Mouse (Mus musculus): ENCODE measurements at regions not wholly inside any gene's neighbourhood (a gene's known extent, or its start where the extent isn't known, plus 50 kb on each side); places are given as distances from the start of the nearest gene placed in this dataset.

DNA sequence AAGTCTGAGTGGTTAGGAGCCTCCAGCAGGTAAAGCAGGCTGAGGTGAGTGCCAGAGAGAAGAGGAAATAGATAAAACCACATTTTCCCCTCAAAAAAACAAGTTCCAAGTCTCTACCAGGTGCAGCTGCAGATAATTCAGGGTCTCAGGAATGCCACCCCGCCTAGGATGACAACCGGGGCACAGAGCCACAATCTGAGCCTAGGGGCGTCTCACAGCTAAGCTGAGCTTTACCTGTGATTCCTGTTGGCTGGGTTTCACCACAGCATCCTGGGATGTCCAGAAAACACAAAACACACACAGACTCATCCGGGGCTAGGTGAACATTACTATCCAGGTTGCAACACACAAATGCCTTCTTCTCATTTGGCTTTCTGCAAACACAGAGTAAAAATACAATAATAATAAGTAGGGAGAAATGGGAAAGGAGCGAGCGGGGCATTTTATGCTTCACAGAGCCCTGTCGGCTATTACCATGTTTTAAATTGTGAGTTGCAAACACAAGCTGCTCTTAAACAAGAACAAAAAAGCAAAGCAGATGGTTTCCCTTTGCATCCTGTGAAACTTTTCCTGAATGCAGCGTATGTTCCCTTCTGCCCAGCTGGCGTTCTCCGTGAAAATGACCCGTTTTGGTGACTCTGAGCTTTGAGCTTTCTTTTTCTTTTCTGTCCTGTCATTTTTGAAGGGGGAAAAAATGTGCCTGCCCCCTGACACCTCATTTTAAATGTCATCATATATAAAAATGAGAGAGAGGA lies 330.3 kb downstream of the Cbln4 start:
- H3K4me3 ChIP-seq = no peak overlapping the region
- intact Hi-C loops (cut with DNase I) = no loop called here
- DNase-seq (ENCODE audit: extremely low spot score in 1 of 2, low spot score in 2 of 2) = peak; percentile 11 to 31
- no peak overlapping the region for H3K27ac ChIP-seq
- TF ChIP-seq CTCF (IDR thresholded peaks at IDR 0.05) = no peak

DNA sequence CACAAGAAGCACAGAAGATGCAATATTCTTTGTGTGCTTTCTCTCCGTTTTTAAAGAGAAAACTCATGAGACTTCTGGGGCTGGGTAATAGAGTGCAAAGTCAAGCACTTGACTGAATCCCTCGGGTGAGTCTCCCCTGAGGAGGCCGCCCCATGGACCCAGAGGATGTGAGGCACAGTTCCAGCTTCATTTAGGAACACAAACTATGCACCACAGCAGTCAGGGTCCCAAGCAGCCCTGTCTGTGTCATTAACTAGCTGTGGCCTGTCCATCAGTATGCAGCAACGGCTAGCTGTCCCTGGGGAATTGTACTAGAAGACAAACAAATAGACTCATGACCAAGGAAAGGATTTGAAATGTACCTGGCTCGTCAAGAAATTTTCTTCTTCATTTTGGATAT lies 349.7 kb downstream of the Cbln4 start:
- no peak for DNase-seq (ENCODE audit: extremely low spot score in 1 of 2, low spot score in 2 of 2)
- intact Hi-C loops (cut with DNase I) = no loop called here
- Histone ChIP-seq H3K4me3 (no peak overlapping the region), H3K27ac (no peak overlapping the region)
- no peak for TF ChIP-seq CTCF (IDR thresholded peaks at IDR 0.05)

DNA sequence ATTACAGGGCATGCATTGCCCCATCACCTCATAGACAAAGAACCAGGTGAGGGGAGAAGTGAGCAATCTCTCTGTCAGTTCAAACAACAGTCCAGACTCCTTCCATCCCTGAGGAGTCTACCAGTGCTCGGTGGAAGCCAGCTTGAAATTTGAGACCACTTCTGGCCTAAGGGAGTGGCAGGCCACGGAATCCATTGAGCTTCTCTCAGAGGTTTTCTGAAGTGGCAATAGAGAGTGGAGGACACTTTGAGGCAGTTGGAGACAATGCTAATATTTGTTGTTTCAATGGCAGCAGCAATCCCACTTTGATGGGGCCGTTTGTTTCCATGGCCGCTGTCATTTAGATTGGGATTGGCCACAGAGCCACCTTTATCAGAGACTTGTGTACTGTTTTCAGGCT lies 352.5 kb downstream of the Cbln4 start:
- TF ChIP-seq CTCF (IDR thresholded peaks at IDR 0.05) = no peak
- intact Hi-C loops (cut with DNase I) = no loop called here
- no peak for DNase-seq (ENCODE audit: extremely low spot score in 1 of 2, low spot score in 2 of 2)
- Histone ChIP-seq H3K27ac (no peak overlapping the region), H3K4me3 (no peak overlapping the region)

DNA sequence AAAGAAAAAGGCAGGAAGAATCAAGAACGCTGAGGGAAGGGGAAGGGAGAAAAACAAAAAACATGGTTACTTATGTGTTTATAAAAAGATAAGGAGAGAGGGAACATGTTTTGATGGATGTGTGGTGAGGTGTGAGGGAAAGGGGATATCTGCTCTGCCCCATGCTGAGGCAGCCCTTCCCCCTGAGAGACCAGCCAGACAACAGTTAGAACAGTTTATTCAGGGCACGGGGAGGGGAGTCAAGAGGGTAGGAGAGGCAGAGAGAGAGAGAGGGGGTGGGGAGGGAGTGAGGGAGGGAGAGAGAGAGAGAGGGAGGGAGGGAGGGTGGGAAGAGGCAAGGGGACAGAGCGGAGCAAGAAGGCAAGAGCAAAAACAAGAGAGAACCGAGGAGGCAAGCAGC lies 354.2 kb downstream of the Cbln4 start:
- no peak overlapping the region for H3K27ac ChIP-seq

DNA sequence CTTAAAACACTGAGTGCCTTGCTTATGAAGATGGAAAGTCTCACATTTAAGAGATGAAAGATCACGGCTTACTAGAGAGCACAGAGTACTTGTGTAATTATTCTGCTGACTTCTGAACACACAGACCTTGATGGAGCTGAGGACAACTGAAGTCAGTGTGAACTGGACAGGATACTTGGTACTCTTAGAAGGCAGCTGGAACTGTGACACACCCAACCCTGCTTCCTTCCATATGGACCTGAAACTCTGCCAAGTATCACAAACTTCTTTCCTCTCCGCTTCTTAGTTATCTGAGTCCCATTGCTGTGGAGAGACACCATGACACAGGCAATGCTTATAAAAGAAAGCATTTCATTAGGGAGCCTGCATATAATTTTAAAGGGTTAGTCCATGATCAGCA lies 365.3 kb downstream of the Cbln4 start:
- intact Hi-C loops (cut with DNase I) = no loop called here
- Histone ChIP-seq H3K27ac (no peak overlapping the region), H3K4me3 (no peak overlapping the region)
- TF ChIP-seq CTCF (IDR thresholded peaks at IDR 0.05) = no peak
- DNase-seq (ENCODE audit: extremely low spot score in 1 of 2, low spot score in 2 of 2) = no peak

More for the DNA sequence above, 354.2 kb downstream of the Cbln4 start:
- intact Hi-C loops (cut with DNase I) = no loop called here
- no peak for TF ChIP-seq CTCF (IDR thresholded peaks at IDR 0.05)
- no peak overlapping the region for H3K4me3 ChIP-seq
- no peak for DNase-seq (ENCODE audit: extremely low spot score in 1 of 2, low spot score in 2 of 2)

DNA sequence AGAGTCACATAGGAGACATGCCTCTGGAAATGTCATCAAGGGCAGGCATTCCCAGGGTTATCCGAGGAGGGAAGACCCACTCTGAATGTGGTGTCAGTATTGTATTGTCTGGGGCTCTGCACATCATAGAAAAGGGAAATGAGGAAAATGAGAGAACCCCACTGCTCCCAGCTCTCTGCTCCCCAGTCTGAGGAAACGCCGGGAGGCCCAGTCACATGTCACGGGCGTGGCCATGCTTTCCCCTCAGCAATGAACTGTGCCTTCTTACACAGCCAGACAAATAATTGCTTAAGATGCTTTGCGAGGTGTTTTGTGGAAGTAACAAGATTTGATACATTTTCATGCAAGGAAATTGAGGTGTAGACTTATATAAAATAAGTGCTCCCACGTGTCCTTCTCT lies 366.1 kb downstream of the Cbln4 start:
- no peak for TF ChIP-seq CTCF (IDR thresholded peaks at IDR 0.05)
- intact Hi-C loops (cut with DNase I) = no loop called here

DNA sequence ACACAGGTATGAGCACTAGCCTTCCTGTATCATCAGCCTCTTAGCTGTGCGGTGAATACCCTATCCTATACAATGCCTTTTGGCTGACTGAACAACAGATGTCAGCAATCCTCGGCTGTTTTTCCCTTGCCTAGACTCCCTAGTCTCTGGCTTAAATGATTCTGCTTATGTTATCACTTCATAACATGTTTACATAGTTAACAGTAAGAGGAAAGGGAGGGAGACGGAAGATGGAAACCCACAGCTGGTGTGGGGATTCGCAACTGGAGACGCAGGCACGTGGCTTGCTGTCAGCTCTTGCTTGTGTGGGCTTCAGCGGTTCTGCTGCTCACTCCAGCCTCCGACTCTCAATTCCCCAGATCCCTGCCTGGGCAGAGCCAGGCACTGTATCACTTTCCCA lies 367.2 kb downstream of the Cbln4 start:
- no peak for TF ChIP-seq CTCF (IDR thresholded peaks at IDR 0.05)
- H3K27ac ChIP-seq = no peak overlapping the region
- no peak overlapping the region for H3K4me3 ChIP-seq
- no peak for DNase-seq (ENCODE audit: extremely low spot score in 1 of 2, low spot score in 2 of 2)
- intact Hi-C loops (cut with DNase I) = no loop called here

More for the DNA sequence above, 366.1 kb downstream of the Cbln4 start:
- no peak for DNase-seq (ENCODE audit: extremely low spot score in 1 of 2, low spot score in 2 of 2)
- H3K4me3 ChIP-seq = no peak overlapping the region
- H3K27ac ChIP-seq = no peak overlapping the region

DNA sequence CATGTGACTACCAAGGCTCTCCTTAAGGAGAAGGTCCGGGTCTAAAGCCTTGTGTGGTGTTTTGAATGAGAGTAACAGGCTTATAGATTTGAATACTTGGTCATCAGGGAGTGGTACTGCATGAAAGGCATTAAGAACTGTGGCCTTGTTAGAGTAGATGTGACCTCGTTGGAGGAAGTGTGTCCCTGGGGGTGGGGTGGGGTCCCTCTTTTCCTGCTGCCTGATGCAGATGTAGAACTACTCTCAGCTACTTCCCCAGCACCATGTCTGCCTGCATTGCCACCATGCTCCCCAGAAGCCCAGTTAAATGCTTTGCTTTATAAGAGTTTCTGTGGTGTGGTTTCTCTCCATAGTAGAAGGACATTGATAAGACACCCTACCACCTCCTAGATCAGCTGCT lies 367.9 kb downstream of the Cbln4 start:
- intact Hi-C loops (cut with DNase I) = no loop called here
- DNase-seq (ENCODE audit: extremely low spot score in 1 of 2, low spot score in 2 of 2) = no peak

DNA sequence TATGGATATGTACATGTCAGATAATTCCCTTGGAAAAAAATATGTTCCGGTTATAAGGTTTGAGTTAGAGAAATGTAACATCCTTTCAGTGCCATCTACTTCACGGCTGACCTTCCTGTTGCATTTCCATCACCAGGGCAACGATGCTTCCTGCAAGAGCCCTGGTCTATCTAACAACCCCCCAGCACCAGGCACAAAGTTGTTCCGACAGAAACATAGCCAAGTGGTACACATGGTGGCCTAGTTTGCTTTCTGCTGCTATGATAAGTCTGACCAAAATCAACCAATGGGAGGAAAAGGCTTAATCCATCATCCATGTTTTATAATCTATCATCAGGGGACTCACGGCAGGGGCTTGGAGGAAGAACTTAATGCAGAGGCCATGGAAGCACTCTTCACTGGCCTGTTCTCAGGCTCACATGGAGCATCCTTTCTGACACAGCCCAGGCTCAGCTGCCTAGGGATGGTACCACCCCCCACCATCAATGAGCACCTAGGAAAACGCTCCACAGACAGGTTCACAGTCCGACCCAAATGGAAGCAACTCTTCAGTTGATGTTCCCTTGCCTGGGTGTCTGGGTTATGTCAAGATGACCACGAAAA lies 372.2 kb downstream of the Cbln4 start:
- no peak for TF ChIP-seq CTCF (IDR thresholded peaks at IDR 0.05)
- no peak for DNase-seq (ENCODE audit: extremely low spot score in 1 of 2, low spot score in 2 of 2)
- H3K4me3 ChIP-seq = no peak overlapping the region
- no peak overlapping the region for H3K27ac ChIP-seq
- intact Hi-C loops (cut with DNase I) = no loop called here

More for the DNA sequence above, 367.9 kb downstream of the Cbln4 start:
- no peak overlapping the region for H3K27ac ChIP-seq
- H3K4me3 ChIP-seq = no peak overlapping the region
- no peak for TF ChIP-seq CTCF (IDR thresholded peaks at IDR 0.05)

DNA sequence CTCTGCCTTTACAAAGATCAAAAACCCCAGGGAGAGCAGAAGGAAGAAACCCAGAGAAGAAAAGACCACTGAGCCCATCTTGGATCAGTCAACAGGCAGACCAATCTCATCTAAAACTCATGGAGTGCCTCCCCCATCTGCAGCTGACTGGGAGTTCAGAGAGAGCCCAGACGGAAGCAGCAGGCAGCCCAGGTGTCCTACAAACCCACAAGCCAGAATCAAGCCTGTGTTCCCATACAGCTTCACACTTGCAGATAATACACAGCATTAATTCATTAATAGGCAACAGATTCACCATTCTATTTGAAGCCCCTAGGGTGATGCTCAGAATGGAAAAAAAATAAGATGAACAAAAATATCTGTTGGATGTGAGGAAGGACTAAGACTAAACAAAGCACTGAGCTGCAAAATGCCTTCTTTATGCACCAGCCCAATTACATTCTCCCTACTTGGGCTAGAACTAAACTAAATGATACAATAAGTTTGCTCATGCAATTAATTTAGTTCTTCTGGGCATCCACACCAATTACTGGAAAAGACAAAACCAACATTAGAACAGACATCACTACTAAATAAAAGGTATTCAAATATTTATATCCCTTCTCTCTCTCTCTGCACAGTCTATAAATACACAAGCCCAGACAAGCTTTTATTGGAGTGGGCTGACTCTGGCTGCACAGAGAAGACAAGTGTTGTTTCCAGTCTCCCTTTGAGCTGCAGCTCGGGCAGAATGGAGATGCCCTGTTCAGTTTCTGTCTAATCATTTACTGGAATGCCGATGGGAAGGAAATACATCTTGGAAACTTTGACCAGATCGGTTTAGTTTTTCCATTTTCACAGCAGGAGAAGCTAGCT lies 374.2 kb downstream of the Cbln4 start:
- no peak overlapping the region for H3K27ac ChIP-seq
- intact Hi-C loops (cut with DNase I) = no loop called here
- no peak for DNase-seq (ENCODE audit: extremely low spot score in 1 of 2, low spot score in 2 of 2)
- H3K4me3 ChIP-seq = no peak overlapping the region
- no peak for TF ChIP-seq CTCF (IDR thresholded peaks at IDR 0.05)

DNA sequence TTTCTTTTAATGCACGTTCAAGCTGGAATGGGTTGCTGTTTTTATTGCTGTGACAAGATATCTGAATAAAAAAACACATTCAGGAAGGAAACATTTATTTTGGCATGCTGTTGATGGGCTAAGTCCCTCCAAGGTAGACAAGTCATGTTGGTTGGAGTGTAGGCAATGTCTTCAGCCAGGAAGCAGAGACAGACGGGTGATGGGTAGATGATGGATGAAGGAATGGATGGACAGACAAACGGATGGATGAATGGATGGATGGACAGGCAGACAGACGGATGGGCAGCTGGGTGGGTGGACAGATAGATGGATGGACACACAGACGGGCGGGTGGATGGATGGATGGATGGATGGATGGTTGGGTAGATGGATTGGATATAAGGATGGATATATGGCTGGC lies 380.7 kb downstream of the Cbln4 start:
- Histone ChIP-seq H3K4me3 (no peak overlapping the region), H3K27ac (no peak overlapping the region)
- intact Hi-C loops (cut with DNase I) = no loop called here
- no peak for TF ChIP-seq CTCF (IDR thresholded peaks at IDR 0.05)
- no peak for DNase-seq (ENCODE audit: extremely low spot score in 1 of 2, low spot score in 2 of 2)

DNA sequence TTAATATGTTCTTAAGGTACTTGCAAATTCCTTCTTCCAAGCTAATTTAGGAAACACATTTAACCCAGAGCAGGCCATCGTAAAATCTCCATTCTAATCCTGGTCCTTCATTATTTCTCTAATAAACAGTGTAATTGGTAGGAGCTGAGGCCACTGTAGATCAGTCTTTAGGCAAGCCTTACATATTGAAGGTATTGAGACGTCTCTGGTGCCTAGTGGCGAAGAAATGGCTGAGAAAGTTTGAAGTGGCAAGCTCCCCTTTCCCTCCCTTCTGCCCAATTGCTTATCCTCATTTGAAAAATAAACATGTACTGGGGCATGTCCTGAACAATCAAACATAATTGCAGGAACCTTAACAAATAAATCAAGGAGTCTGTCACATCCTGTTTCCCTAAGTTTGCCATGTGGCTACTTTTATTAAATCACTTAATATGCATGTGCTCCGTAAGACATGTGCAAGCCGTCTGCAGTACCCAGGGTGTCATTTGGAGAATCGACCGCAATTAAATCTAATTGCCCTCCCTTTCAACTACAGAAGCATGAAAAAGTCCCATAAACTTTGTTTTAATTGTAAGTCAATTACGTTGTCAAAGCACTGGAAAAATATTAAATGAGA lies 381.3 kb downstream of the Cbln4 start:
- intact Hi-C loops (cut with DNase I) = no loop called here
- Histone ChIP-seq H3K4me3 (no peak overlapping the region), H3K27ac (no peak overlapping the region)
- DNase-seq (ENCODE audit: extremely low spot score in 1 of 2, low spot score in 2 of 2) = no peak
- no peak for TF ChIP-seq CTCF (IDR thresholded peaks at IDR 0.05)

Measured in left cerebral cortex, adult 2 months (tissue).